Mouse (Mus musculus) kidney, embryonic 14.5 days (tissue): ENCODE measurements around the gene Atp11c. TPM values are rescaled to one million over a fixed set of nuclear protein-coding genes. Genes with fewer than 3 reads are reported as not detected.

ENCODE experiments used
- ATAC-seq: fragments of 200-750 bp; cut with Nextera tagmentation; 2 replicates; pipeline ENCODE4 v1.8.0; 2017; ENCODE audit warnings: moderate number of reproducible peaks, mild to moderate bottlenecking, moderate TSS enrichment, moderate library complexity; ENCODE audit not compliant: low FRiP score, low TSS enrichment
- H3K27ac ChIP-seq: fragments of 300-500 bp; sonication (generic); 2 replicates; pipeline ENCODE4 v1.5.1; 2014; ENCODE audit warnings: low read depth, mild to moderate bottlenecking, low read length, moderate library complexity, mixed read lengths
- H3K27me3 ChIP-seq: fragments of 300-500 bp; sonication (generic); 2 replicates; pipeline ENCODE4 v1.6.1; 2014; ENCODE audit warnings: mild to moderate bottlenecking, low read length; ENCODE audit not compliant: control insufficient read depth, insufficient read depth
- H3K36me3 ChIP-seq: fragments of 300-500 bp; sonication (generic); 2 replicates; pipeline ENCODE4 v1.6.1; 2014; ENCODE audit warnings: low read length, mixed read lengths; ENCODE audit not compliant: control insufficient read depth, insufficient read depth
- H3K4me1 ChIP-seq: fragments of 300-500 bp; sonication (generic); 2 replicates; pipeline ENCODE4 v1.6.1; 2014; ENCODE audit warnings: low read length, mixed read lengths; ENCODE audit not compliant: control insufficient read depth, insufficient read depth
- H3K4me2 ChIP-seq: fragments of 300-500 bp; sonication (generic); replicated peaks from 2 replicates; pipeline ENCODE4 v1.6.1; 2014; ENCODE audit warnings: low read depth, mild to moderate bottlenecking, low read length
- H3K4me3 ChIP-seq: fragments of 300-500 bp; sonication (generic); 2 replicates; pipeline ENCODE4 v1.5.1; 2014; ENCODE audit warnings: mild to moderate bottlenecking, low read length
- H3K9ac ChIP-seq: fragments of 300-500 bp; sonication (generic); 2 replicates; pipeline ENCODE4 v1.6.1; 2014; ENCODE audit warnings: low read depth, mild to moderate bottlenecking, low read length, moderate library complexity
- H3K9me3 ChIP-seq: fragments of 300-500 bp; sonication (generic); 2 replicates; pipeline ENCODE4 v1.6.1; 2016; ENCODE audit warnings: low read length; ENCODE audit not compliant: control insufficient read depth
- WGBS: fragments of 180-500 bp; shearing (Covaris S2); extraction: QIAGEN DNeasy Blood & Tissue Kit; methylation state at CpG from one replicate; pipeline ENCODE4 v1.1.7; 2014; 5-methylcytosine and 5-hydroxymethylcytosine counted together
- polyA plus RNA-seq: library from polyadenylated mRNA; unstranded; fragments of >200 nt; fragmentation: Nextera tagmentation; extraction: Ambion mirVana; gene quantifications from 2 replicates; pipeline ENCODE4 v1.2.1, GENCODE M21; 2014

The Atp11c gene
- polyA plus RNA-seq, 1 experiment from 2014 or later = 15.9 TPM

GRCm38 (mm10) chrX:60544098-60544497, 48.4 kb downstream of the Atp11c start:
- no peak for ATAC-seq
- H3K9ac ChIP-seq = no peak overlapping the region
- 48% methylated on average over 4 of the region's 4 CpGs for WGBS

GRCm38 (mm10) chrX:60542901-60543300, 49.6 kb downstream of the Atp11c start:
- Histone ChIP-seq H3K4me2 (no peak overlapping the region), H3K36me3 (no peaks in the 10 kb centered on the region), H3K4me3 (no peak overlapping the region), H3K9me3 (no peaks in the 10 kb centered on the region), H3K27me3 (peaks cover 5% of the 10 kb centered on the region), H3K9ac (no peak overlapping the region), H3K4me1 (no peaks in the 10 kb centered on the region), H3K27ac (no peak overlapping the region)
- ATAC-seq = no peak
- WGBS = 64% methylated on average over 1 of the region's 1 CpGs

More at GRCm38 (mm10) chrX:60544098-60544497, 48.4 kb downstream of the Atp11c start:
- Histone ChIP-seq H3K4me3 (no peak overlapping the region), H3K27me3 (peaks cover 9% of the 10 kb centered on the region), H3K36me3 (no peaks in the 10 kb centered on the region), H3K4me1 (no peaks in the 10 kb centered on the region), H3K4me2 (no peak overlapping the region), H3K9me3 (no peaks in the 10 kb centered on the region), H3K27ac (no peak overlapping the region)

DNA sequence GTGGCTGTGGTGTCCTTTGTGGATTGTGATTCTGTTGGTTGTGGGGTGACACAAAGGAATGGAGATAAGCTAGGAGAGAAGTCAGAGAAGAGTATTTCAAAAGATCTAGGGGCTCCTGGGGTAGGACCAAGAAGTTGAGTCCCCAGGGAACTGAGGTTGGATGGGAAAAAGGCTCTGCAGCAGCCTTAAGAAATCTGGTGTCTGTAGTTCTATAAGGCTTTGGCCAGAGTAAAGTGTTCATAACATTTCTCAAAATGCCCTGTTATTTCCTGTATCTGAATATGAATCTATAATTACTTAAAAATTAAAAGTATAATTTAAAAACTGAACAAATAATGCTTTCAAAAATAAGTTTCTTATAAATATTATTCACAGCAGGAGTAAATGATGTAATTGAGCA, 53.3 kb downstream of the Atp11c start, which contains the start of gene Gm7073:
TSS of gene Gm7073 (minus strand) at position 101 of the 400 bp plus-strand sequence.
- no peak within 1 kb of the TSS for H3K4me3 ChIP-seq
- H3K4me2 ChIP-seq = no peak within 1 kb of the TSS
- no peaks in the 10 kb centered on the region for H3K36me3 ChIP-seq
- no peak for ATAC-seq
- no peaks in the 10 kb centered on the region for H3K9me3 ChIP-seq
- H3K27ac ChIP-seq = no peak within 1 kb of the TSS
- H3K27me3 ChIP-seq = peaks cover 5% of the 10 kb centered on the region; the same call in 1 of the 2 replicates
- H3K4me1 ChIP-seq = no peaks in the 10 kb centered on the region
- H3K9ac ChIP-seq = no peak within 1 kb of the TSS

GRCm38 (mm10) chrX:60503995-60504394, 88.5 kb downstream of the Atp11c start:
- Histone ChIP-seq H3K27ac (no peak overlapping the region), H3K4me1 (no peaks in the 10 kb centered on the region), H3K4me3 (no peak overlapping the region), H3K4me2 (no peak overlapping the region), H3K27me3 (no peaks in the 10 kb centered on the region), H3K9me3 (no peaks in the 10 kb centered on the region), H3K36me3 (no peaks in the 10 kb centered on the region), H3K9ac (no peak overlapping the region)
- no peak for ATAC-seq

DNA sequence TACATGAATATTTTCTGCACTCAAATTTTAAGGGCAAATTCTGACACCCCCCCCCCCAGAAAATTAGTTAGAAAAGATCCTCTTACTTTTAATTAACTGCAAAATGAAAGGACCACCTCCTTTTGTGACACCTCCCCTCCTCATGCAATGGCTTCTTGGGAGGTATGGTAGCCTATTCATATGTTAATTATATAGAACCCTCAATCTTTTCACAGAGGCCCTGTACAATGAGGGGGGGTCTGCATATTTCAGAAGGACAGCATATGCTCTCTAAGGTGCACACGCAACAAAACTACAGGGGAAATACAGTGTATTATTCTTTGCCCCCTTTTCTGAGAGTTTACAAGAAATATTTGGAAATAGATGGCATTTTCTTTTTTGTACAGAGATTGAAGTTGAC, 94.7 kb downstream of the Atp11c start:
- no peak for ATAC-seq
- WGBS = 84% methylated on average over 1 of the region's 1 CpGs
- Histone ChIP-seq H3K4me3 (no peak overlapping the region), H3K9me3 (no peaks in the 10 kb centered on the region), H3K27me3 (no peaks in the 10 kb centered on the region), H3K4me1 (no peaks in the 10 kb centered on the region), H3K36me3 (no peaks in the 10 kb centered on the region), H3K27ac (no peak overlapping the region), H3K9ac (no peak overlapping the region), H3K4me2 (no peak overlapping the region)

GRCm38 (mm10) chrX:60495308-60495707, 97.2 kb downstream of the Atp11c start:
- H3K9me3 ChIP-seq = no peaks in the 10 kb centered on the region
- ATAC-seq = no peak
- no peaks in the 10 kb centered on the region for H3K27me3 ChIP-seq
- no peak overlapping the region for H3K4me3 ChIP-seq
- no peaks in the 10 kb centered on the region for H3K36me3 ChIP-seq
- H3K4me2 ChIP-seq = no peak overlapping the region
- no peak overlapping the region for H3K9ac ChIP-seq
- no peaks in the 10 kb centered on the region for H3K4me1 ChIP-seq
- no peak overlapping the region for H3K27ac ChIP-seq

GRCm38 (mm10) chrX:60463786-60464185, 128.7 kb downstream of the Atp11c start:
- H3K4me1 ChIP-seq = no peaks in the 10 kb centered on the region
- 22% methylated on average over 2 of the region's 2 CpGs for WGBS
- H3K4me3 ChIP-seq = no peak overlapping the region
- H3K27ac ChIP-seq = no peak overlapping the region
- H3K36me3 ChIP-seq = no peaks in the 10 kb centered on the region
- no peak for ATAC-seq
- no peak overlapping the region for H3K9ac ChIP-seq
- H3K9me3 ChIP-seq = no peaks in the 10 kb centered on the region
- no peak overlapping the region for H3K4me2 ChIP-seq
- H3K27me3 ChIP-seq = no peaks in the 10 kb centered on the region

- Histone ChIP-seq H3K9ac (no peak overlapping the region), H3K36me3 (no peaks in the 10 kb centered on the region), H3K4me3 (no peak overlapping the region), H3K9me3 (no peaks in the 10 kb centered on the region), H3K4me1 (no peaks in the 10 kb centered on the region), H3K27ac (no peak overlapping the region), H3K27me3 (no peaks in the 10 kb centered on the region), H3K4me2 (no peak overlapping the region)
- no peak for ATAC-seq
- WGBS = 69% methylated on average over 4 of the region's 4 CpGs
Measured at GRCm38 (mm10) chrX:60414563-60415111, 177.9 kb downstream of the Atp11c start.

DNA sequence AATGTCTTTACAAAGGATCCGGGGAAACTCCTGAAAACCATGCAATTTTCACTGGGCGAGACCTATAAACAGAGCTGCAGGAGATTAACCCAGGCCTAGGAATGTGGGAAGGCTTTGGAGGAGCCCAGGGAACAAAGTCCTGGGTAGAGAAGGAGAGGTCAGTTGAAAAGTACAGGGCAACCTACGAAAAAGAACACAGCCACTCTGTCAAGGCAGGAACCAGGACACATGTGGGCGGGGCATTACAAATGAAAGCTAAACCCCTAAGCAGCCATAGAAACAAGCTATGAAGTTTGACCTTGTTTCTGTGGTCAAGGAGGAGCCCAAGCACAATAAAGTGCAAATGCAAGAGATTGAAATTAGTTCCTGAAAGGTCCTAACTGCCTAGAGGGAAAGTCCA, 186.8 kb downstream of the Atp11c start:
- 69% methylated on average over 4 of the region's 4 CpGs for WGBS
- Histone ChIP-seq H3K9me3 (no peaks in the 10 kb centered on the region), H3K27ac (no peak overlapping the region), H3K27me3 (no peaks in the 10 kb centered on the region), H3K4me1 (no peaks in the 10 kb centered on the region), H3K9ac (no peak overlapping the region), H3K4me2 (no peak overlapping the region), H3K36me3 (no peaks in the 10 kb centered on the region), H3K4me3 (no peak overlapping the region)
- no peak for ATAC-seq
